Mouse (Mus musculus): Measurements from ENCODE around the gene Creld2. TPM values are rescaled to one million over a fixed set of nuclear protein-coding genes. Genes with fewer than 3 reads are reported as not detected.
A peak's percentile ranks its signal among the peaks of the same experiment; 100 is the strongest.

The Creld2 gene
- polyA plus RNA-seq, 1 experiment from 2014 or later: 74.7 TPM

GRCm38 (mm10) chr15:88862881-88863694 is 43.6 kb downstream of the Creld2 start:
- peak; percentile 0; the same call in 1 of the 2 replicates for ATAC-seq (ENCODE audit: insufficient number of reproducible peaks, insufficient read depth, low FRiP score, low TSS enrichment, low read depth)
- Histone ChIP-seq H3K9ac (replicated peaks) (peak overlapping the region; percentile 90), H3K4me1 (replicated peaks) (peaks cover 55% of the 10 kb centered on the region), H3K36me3 (peaks cover 30% of the 10 kb centered on the region), H3K27me3 (no peaks in the 10 kb centered on the region), H3K4me3 (replicated peaks) (peak overlapping the region; percentile 90), H3K4me2 (peak overlapping the region; percentile 98), H3K27ac (peak overlapping the region; percentile 95), H3K9me3 (no peaks in the 10 kb centered on the region)
- WGBS: under 1% methylated on average over 98 of the region's 98 CpGs

- H3K4me2 ChIP-seq: peak overlapping the region; percentile 98
- H3K9ac ChIP-seq (replicated peaks): peak overlapping the region; percentile 90
- peak; percentile 79 for ATAC-seq (ENCODE audit: insufficient number of reproducible peaks, insufficient read depth, low FRiP score, low TSS enrichment, low read depth)
- peaks cover 30% of the 10 kb centered on the region for H3K36me3 ChIP-seq
- peak overlapping the region; percentile 90 for H3K4me3 ChIP-seq (replicated peaks)
- WGBS: under 1% methylated on average over 30 of the region's 39 CpGs
- H3K9me3 ChIP-seq: peaks cover 3% of the 10 kb centered on the region; the same call in 1 of the 2 replicates
- H3K4me1 ChIP-seq (replicated peaks): peaks cover 57% of the 10 kb centered on the region
- no peaks in the 10 kb centered on the region for H3K27me3 ChIP-seq
- H3K27ac ChIP-seq: peak overlapping the region; percentile 95
Observed at GRCm38 (mm10) chr15:88863695-88864231, 44.3 kb downstream of the Creld2 start.

GRCm38 (mm10) chr15:88864270-88865030 is 45.0 kb downstream of the Creld2 start:
- peaks cover 3% of the 10 kb centered on the region; the same call in 1 of the 2 replicates for H3K9me3 ChIP-seq
- H3K9ac ChIP-seq (replicated peaks): peak overlapping the region; percentile 42
- H3K36me3 ChIP-seq: peaks cover 30% of the 10 kb centered on the region
- peak overlapping the region; percentile 98 for H3K4me2 ChIP-seq
- H3K4me3 ChIP-seq (replicated peaks): peak overlapping the region; percentile 90
- 49% methylated on average over 22 of the region's 22 CpGs for WGBS
- peaks cover 57% of the 10 kb centered on the region for H3K4me1 ChIP-seq (replicated peaks)
- H3K27me3 ChIP-seq: no peaks in the 10 kb centered on the region
- H3K27ac ChIP-seq: peak overlapping the region; percentile 95
- ATAC-seq (ENCODE audit: insufficient number of reproducible peaks, insufficient read depth, low FRiP score, low TSS enrichment, low read depth): no peak; the same call in 1 of the 2 replicates

GRCm38 (mm10) chr15:88865061-88865460 is 45.6 kb downstream of the Creld2 start:
- H3K4me2 ChIP-seq: peak overlapping the region; percentile 98
- no peak overlapping the region for H3K9ac ChIP-seq (replicated peaks)
- peak overlapping the region; percentile 90 for H3K4me3 ChIP-seq (replicated peaks)
- ATAC-seq (ENCODE audit: insufficient number of reproducible peaks, insufficient read depth, low FRiP score, low TSS enrichment, low read depth): no peak
- H3K9me3 ChIP-seq: peaks cover 3% of the 10 kb centered on the region; the same call in 1 of the 2 replicates
- 79% methylated on average over 14 of the region's 14 CpGs for WGBS
- H3K27ac ChIP-seq: 0 out of 2 replicates have a peak overlapping the region, but pooled peaks have one; percentile 95
- peaks cover 30% of the 10 kb centered on the region for H3K36me3 ChIP-seq
- H3K4me1 ChIP-seq (replicated peaks): peaks cover 57% of the 10 kb centered on the region
- H3K27me3 ChIP-seq: no peaks in the 10 kb centered on the region

- Histone ChIP-seq H3K4me1 (replicated peaks) (peaks cover 57% of the 10 kb centered on the region), H3K9me3 (peaks cover 3% of the 10 kb centered on the region; the same call in 1 of the 2 replicates), H3K27ac (no peak overlapping the region), H3K9ac (replicated peaks) (no peak overlapping the region), H3K27me3 (no peaks in the 10 kb centered on the region), H3K4me2 (no peak overlapping the region), H3K36me3 (peaks cover 30% of the 10 kb centered on the region), H3K4me3 (replicated peaks) (no peak overlapping the region)
- 76% methylated on average over 4 of the region's 4 CpGs for WGBS
- no peak for ATAC-seq (ENCODE audit: insufficient number of reproducible peaks, insufficient read depth, low FRiP score, low TSS enrichment, low read depth)
Observed at GRCm38 (mm10) chr15:88865888-88866695, 46.6 kb downstream of the Creld2 start.

- H3K4me3 ChIP-seq (replicated peaks): no peak overlapping the region
- peaks cover 30% of the 10 kb centered on the region for H3K36me3 ChIP-seq
- peaks cover 3% of the 10 kb centered on the region; the same call in 1 of the 2 replicates for H3K9me3 ChIP-seq
- ATAC-seq (ENCODE audit: insufficient number of reproducible peaks, insufficient read depth, low FRiP score, low TSS enrichment, low read depth): no peak
- H3K9ac ChIP-seq (replicated peaks): no peak overlapping the region
- H3K27me3 ChIP-seq: no peaks in the 10 kb centered on the region
- H3K4me2 ChIP-seq: no peak overlapping the region
- H3K4me1 ChIP-seq (replicated peaks): peaks cover 52% of the 10 kb centered on the region
- 49% methylated on average over 7 of the region's 7 CpGs for WGBS
- H3K27ac ChIP-seq: peak overlapping the region; percentile 73
Observed at GRCm38 (mm10) chr15:88866934-88867356, 47.5 kb downstream of the Creld2 start.

- 16% methylated on average over 5 of the region's 5 CpGs for WGBS
- no peaks in the 10 kb centered on the region for H3K27me3 ChIP-seq
- H3K4me1 ChIP-seq (replicated peaks): peaks cover 52% of the 10 kb centered on the region
- 0 out of 2 replicates have a peak overlapping the region, but pooled peaks have one; percentile 23 for H3K4me2 ChIP-seq
- H3K4me3 ChIP-seq (replicated peaks): no peak overlapping the region
- no peak overlapping the region for H3K9ac ChIP-seq (replicated peaks)
- no peak for ATAC-seq (ENCODE audit: insufficient number of reproducible peaks, insufficient read depth, low FRiP score, low TSS enrichment, low read depth)
- H3K27ac ChIP-seq: peak overlapping the region; percentile 73
- H3K9me3 ChIP-seq: peaks cover 3% of the 10 kb centered on the region; the same call in 1 of the 2 replicates
- peaks cover 30% of the 10 kb centered on the region for H3K36me3 ChIP-seq
Observed at GRCm38 (mm10) chr15:88867368-88868023, 48.0 kb downstream of the Creld2 start.

GRCm38 (mm10) chr15:88868024-88868742 is 48.7 kb downstream of the Creld2 start:
- no peaks in the 10 kb centered on the region for H3K27me3 ChIP-seq
- H3K4me1 ChIP-seq (replicated peaks): peaks cover 47% of the 10 kb centered on the region
- ATAC-seq (ENCODE audit: insufficient number of reproducible peaks, insufficient read depth, low FRiP score, low TSS enrichment, low read depth): no peak
- WGBS: 75% methylated on average over 6 of the region's 6 CpGs
- H3K4me3 ChIP-seq (replicated peaks): no peak overlapping the region
- H3K4me2 ChIP-seq: 0 out of 2 replicates have a peak overlapping the region, but pooled peaks have one; percentile 23
- H3K9ac ChIP-seq (replicated peaks): no peak overlapping the region
- H3K36me3 ChIP-seq: peaks cover 30% of the 10 kb centered on the region
- H3K9me3 ChIP-seq: peaks cover 3% of the 10 kb centered on the region; the same call in 1 of the 2 replicates
- H3K27ac ChIP-seq: peak overlapping the region; percentile 73

- Histone ChIP-seq H3K4me2 (no peak overlapping the region), H3K27me3 (peaks cover 6% of the 10 kb centered on the region; the same call in 1 of the 2 replicates), H3K27ac (no peak overlapping the region), H3K9me3 (peaks cover 3% of the 10 kb centered on the region; the same call in 1 of the 2 replicates), H3K9ac (replicated peaks) (no peak overlapping the region), H3K36me3 (peaks cover 15% of the 10 kb centered on the region), H3K4me1 (replicated peaks) (peaks cover 27% of the 10 kb centered on the region), H3K4me3 (replicated peaks) (no peak overlapping the region)
- ATAC-seq (ENCODE audit: insufficient number of reproducible peaks, insufficient read depth, low FRiP score, low TSS enrichment, low read depth): no peak
- WGBS: 78% methylated on average over 5 of the region's 5 CpGs
Observed at GRCm38 (mm10) chr15:88870418-88871185, 51.2 kb downstream of the Creld2 start.
